Comparison of ENCODE assay signal across 8 mouse cellular contexts in the genomic region with DNA sequence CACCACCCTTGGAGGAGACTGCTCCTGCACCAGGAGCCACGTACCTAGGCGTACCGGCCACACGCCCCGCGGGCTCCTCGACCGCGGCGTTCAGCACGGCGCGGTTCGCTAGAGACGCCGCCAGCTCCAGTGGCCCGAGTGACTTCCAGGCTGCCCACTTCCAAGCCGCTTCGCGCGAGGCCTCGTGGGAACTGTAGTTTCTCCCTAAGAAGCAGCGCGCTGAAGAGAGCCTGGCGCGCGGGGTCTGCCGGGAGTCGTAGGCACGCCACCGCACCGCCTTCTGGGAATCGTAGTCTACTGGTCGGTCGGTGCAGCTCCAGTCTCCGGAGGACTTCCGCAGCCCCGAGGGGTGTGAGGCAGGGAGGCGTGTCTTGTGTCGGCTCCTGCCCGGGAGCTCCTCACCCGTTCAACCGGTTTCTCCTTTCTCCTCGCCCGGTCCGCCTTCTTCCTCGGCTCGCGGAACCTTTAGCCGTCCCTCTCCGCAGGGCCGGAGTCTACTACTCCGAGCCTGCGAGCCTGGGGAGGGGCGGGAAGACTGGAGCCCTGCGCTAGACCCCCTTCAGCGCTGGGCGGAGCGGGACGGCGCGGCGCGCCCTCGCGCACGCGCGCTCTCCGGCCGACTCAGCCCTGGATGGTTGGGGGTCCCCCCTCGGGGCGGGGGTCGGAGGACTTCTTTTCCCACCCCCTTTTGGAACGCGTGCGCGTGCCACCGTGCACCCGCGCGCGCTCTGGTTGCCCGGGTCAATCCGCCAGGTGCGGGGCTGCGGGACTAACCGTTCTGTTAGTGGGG. TPM values are rescaled to one million over a fixed set of nuclear protein-coding genes. Genes with fewer than 3 reads are reported as not detected.
DNase-seq lines count a peak whose midpoint lies in the region; ATAC-seq and TF ChIP-seq lines count a peak whose summit lies in the region.

TSS of gene Sipa1l3 (minus strand) at position 221 of the 790 bp plus-strand sequence.

- TF ChIP-seq POLR2A in cortical plate, adult 2 months (IDR thresholded peaks at IDR 0.05; ENCODE audit: extremely low read depth, insufficient read depth, low read length), result peak; percentile 86

- H3K4me1 ChIP-seq in cortical plate, adult 2 months (ENCODE audit: control insufficient read depth, insufficient read depth, low read length), result no peaks in the 10 kb centered on the region
- peaks cover 35% of the 10 kb centered on the region for H3K4me1 ChIP-seq in megakaryocyte, embryonic 14.5 days

- H3K4me3 ChIP-seq in cortical plate, adult 2 months (ENCODE audit: insufficient read depth, low read length), result peak within 1 kb of the TSS; percentile 88
- peak within 1 kb of the TSS; percentile 95 for H3K4me3 ChIP-seq in megakaryocyte, embryonic 14.5 days (replicated peaks)

- H3K27ac ChIP-seq in cortical plate, adult 2 months (ENCODE audit: insufficient read depth, low read length), result peak within 1 kb of the TSS; percentile 74; the same call in 1 of the 2 replicates

- H3K9me3 ChIP-seq in megakaryocyte, embryonic 14.5 days, result no peaks in the 10 kb centered on the region

- H3K27me3 ChIP-seq in megakaryocyte, embryonic 14.5 days (replicated peaks), result peaks cover 4% of the 10 kb centered on the region

- peak; percentile 98 for ATAC-seq in activated CD4-positive, CD25-positive, alpha-beta regulatory T cell, adult 4 months

- no peak for TF ChIP-seq CTCF in cortical plate, adult 2 months (IDR thresholded peaks at IDR 0.05; ENCODE audit: extremely low read depth, insufficient read depth, low read length)

- H3K36me3 ChIP-seq in megakaryocyte, embryonic 14.5 days (replicated peaks; ENCODE audit: low read length), result no peaks in the 10 kb centered on the region

- peak; percentile 94 to 95 for DNase-seq in gastrocnemius, adult 8-10 months (ENCODE audit: low spot score in 2 of 2)
- peak; percentile 89 for DNase-seq in hindlimb bud, embryonic 11.5 days (ENCODE audit: extremely low spot score, low read depth, low spot score)
- peak; percentile 92 to 96 for DNase-seq in left cerebral cortex, adult 8-10 months (ENCODE audit: low spot score in 2 of 2)
- peak; percentile 98 for DNase-seq in right cerebral cortex, postnatal 10 days (ENCODE audit: low spot score in 2 of 2)
- peak; percentile 90 for DNase-seq in urinary bladder, postnatal 25 days (ENCODE audit: low spot score)

RNA-seq across cellular contexts. Expression of gene Sipa1l3, which starts in this region (rescaled TPM):
- 1 to 10 TPM; 2.4 to 5.0 TPM for polyA plus RNA-seq in activated CD4-positive, CD25-positive, alpha-beta regulatory T cell, adult 4 months (2017; shearing (Covaris generic))
- polyA plus RNA-seq in cortical plate, adult 2 months (2012; rRNA removed), result 35.4 and 41.9 TPM in 2 replicates
- total RNA-seq in gastrocnemius, adult 8-10 months (2022), result 1 to 10 TPM; 5.3 to 7.0 (median 6.2) TPM
- total RNA-seq in left cerebral cortex, adult 8-10 months (2022), result 10 to 100 TPM; 55.2 to 64.7 (median 57.8) TPM
- polyA plus RNA-seq in megakaryocyte, embryonic 14.5 days (2012; ENCODE audit: insufficient read depth, low replicate concordance), result 27.5 and 46.5 TPM in 2 replicates

Comparison
In these comparisons a context has a peak if more than half of its experiments do, and no peak if none do; other contexts are left out.
1. Peak in every context shown above with its lines: DNase-seq, ATAC-seq, H3K4me3 ChIP-seq and H3K27ac ChIP-seq.
2. RNA of gene Sipa1l3 (total RNA-seq): 55.2 to 64.7 TPM in left cerebral cortex, adult 8-10 months; 5.3 to 7.0 TPM in gastrocnemius, adult 8-10 months; every median in the first group is over 4 times any median in the second.